Mouse (Mus musculus) ZHBTc4 (cell line): ENCODE measurements around the gene Git1.
A peak's percentile ranks its signal among the peaks of the same experiment; 100 is the strongest.

Source experiments
- DNase-seq: peaks from one replicate; pipeline ENCODE4 v3.0.0-alpha.2; 2011; ENCODE audit warnings: low read depth, low spot score

Git1 gene

GRCm38 (mm10) chr11:77519043-77519442, 25.7 kb downstream of the Git1 start, which contains the start of gene Gm10392:
Gm10392 (minus strand) TSS chr11:77519198.
- no peak for DNase-seq

GRCm38 (mm10) chr11:77520601-77521529, 27.5 kb downstream of the Git1 start:
- no peak for DNase-seq

- no peak for DNase-seq
Observed at GRCm38 (mm10) chr11:77525804-77526486, 32.6 kb downstream of the Git1 start.

GRCm38 (mm10) chr11:77528420-77528819, 35.1 kb downstream of the Git1 start:
- peak; percentile 36 for DNase-seq

- no peak for DNase-seq
Observed at GRCm38 (mm10) chr11:77529644-77530043, 36.3 kb downstream of the Git1 start.

- no peak for DNase-seq
Observed at GRCm38 (mm10) chr11:77530862-77531261, 37.5 kb downstream of the Git1 start.

GRCm38 (mm10) chr11:77532202-77532846, 39.0 kb downstream of the Git1 start:
- no peak for DNase-seq

- no peak for DNase-seq
Observed at GRCm38 (mm10) chr11:77545261-77545660, 51.9 kb downstream of the Git1 start.
